Mouse (Mus musculus) retina, postnatal 1 day (tissue): ENCODE results near the gene Nfe2l2.

Experiments
- DNase-seq: peaks from one replicate; pipeline ENCODE4 v3.0.0-alpha.2; 2012

Nfe2l2 gene

DNA sequence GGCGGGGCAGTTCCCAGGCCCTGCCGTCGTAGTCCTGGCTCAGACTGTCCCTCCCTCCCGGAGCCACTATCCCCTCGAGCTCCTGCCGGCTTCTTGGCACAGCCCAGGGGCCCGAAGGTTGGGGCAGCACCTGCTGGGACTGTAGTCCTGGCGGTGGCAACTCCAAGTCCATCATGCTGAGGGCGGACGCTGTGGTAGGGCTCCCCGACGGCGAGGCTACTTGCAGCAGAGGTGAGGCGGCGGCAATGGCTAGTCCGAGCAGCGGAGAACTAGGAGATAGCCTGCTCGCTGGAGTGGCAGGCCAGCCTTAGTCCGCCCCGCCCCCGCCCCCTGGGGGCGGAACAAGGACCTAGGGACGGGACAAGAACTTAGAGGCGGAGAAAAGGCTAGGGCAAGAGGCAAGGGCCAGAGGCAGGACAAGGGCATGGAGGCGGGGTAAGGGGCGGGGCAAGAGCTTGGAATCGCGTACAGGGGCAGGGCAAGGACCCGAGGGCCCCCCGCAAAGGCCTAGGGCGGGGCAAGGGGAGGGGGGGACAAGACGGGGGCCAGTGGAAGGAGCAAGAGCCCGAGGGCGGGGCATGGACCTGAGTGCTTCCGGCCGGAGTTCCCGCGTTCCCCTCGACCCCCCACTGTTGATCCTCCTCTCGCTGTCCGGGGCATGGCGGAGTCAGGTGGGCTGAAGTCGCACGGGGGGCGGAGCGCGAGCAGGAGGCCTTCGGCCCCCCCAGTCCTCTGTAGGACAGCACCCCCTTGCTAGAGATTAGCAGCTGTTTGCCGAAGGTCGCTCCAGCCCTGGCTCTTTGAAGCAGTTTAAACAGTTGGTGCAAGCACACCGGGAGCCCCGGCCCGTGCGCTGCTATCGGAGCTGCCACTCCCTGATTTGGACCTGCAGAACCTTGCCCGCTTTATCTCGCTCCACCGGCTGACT, at the start of gene Nfe2l2:
Gene Nfe2l2, minus strand, starts transcription at position 408 of the 928 bp plus-strand sequence.
- DNase-seq = peak; percentile 96

DNA sequence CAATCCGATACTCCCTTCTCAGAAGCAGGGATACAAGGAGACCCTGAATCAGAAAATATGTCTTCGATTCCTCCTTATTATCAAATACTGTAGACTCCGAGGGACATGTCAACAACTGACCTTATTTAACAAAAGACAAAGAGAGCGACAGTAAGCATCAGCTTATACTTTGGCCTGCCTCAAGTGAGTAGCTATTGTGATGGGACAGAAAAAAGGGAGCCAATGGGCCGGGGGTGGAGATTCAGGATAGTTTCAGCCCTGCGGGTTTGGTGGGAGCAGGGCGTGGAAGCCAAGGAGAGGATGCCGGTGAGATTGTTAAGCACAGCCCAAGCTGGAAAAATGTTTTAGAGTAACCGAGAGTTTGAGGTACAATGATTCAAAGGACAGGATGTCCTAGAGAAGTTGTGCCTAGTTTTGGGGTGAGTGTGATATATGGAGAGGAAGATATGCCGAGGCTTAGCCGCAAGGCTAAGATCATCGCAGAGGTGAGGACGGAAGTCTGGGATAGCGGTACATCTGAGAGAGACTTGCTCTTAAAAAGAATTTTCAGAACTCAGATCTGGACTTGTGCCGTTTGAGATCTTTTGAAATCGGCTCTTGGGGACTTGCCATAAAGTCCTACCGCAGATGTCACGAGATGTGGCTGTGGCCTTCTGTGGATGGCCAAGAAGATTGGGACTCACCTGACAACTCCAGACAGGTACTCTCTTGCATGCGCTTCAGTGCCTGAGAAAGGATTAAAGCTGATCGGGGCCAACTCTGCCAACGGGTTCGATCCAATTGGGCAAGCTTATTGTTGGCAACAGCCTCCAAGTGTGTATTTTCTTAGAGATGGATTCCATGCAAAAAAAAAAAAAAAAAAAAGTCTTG, 48.1 kb upstream of the Nfe2l2 start:
- DNase-seq = no peak

DNA sequence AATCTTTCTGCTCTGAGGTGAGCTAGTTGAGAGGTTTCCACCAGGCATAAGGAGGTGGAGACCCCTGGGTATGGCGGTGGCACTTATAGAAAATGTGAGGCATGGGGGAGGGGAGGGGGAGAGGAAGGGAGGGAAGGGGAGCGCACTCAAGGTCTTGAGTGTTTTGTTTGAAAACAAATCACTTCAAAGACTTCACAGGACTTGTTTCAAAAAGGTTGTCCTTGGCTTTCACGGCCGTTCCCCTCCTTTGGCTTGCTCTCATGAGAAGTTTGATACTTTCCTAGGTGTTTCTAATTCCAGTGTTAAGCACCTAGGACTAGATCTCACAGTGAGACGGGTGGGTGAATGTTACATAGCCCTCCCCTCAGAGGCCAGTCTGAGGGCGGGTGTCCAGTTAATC, 47.5 kb upstream of the Nfe2l2 start:
- no peak for DNase-seq

DNA sequence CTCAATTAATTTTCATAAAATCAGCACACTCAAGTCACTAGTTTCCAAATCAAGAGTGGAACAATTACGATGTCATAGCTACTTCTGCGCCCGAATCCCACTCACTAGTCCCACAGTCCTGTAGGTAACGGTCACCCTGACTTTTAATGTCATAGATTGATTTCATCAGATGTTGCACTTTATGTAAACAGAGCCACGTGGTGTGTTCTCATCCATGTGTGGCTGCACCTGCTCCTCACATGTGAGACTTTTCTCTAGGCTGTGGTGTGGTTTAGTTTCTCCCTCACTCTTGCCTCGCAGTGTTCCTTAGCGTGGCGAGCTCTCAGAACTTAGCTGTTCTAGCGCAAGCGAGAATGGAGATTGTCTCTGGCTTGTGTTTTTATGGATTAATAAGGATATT, 46.4 kb upstream of the Nfe2l2 start:
- DNase-seq = no peak

DNA sequence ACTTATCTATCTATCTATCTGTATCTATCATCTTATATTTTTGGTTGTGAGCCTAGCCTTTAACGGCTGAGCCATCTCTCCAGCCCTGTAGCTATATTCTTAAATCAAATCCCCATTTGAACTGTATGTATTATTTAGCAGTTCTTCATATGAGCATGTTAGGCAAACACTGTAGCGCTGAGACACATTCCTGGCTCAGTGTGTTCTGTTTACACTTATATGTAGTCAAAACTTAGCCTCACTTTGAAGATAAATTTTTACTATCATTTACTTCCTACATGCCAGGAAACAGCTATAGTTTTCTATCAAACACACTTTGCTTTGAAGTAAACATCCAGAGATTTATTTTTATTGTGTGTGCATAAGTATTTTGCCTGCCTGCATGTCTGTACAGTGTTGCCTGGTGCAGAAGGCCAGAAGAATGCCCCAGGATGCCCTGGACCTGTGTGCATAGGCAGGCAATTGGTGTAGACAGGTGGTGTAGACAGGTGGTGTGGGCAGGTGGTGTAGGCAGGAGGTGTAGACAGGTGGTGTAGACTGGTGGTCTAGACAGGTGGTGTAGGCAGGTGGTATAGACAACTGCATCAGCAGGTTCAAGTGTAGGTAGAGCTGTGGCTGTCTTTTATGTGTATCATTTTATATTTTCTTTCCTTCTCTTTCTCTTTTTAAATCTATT, 45.7 kb upstream of the Nfe2l2 start:
- DNase-seq = no peak

DNA sequence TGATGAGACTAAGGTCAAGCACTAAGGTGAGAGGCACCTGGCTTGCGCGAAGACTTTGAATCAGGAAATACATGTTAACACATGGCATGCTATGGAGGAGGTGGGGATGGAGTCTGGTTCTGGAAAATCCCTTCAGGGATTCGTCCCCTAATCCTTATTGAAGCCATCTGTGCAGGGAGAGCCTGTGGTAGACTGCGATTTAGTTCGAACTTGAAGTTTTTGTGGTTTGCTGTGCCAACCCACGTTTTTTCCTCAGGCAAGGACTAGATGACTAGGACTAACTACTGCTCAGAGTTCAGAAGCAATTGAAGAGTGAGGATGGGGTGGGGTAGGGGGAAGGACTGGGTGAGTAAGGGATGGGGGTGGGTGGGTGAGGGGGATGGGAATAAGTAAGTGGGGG, 44.4 kb upstream of the Nfe2l2 start:
- no peak for DNase-seq

DNA sequence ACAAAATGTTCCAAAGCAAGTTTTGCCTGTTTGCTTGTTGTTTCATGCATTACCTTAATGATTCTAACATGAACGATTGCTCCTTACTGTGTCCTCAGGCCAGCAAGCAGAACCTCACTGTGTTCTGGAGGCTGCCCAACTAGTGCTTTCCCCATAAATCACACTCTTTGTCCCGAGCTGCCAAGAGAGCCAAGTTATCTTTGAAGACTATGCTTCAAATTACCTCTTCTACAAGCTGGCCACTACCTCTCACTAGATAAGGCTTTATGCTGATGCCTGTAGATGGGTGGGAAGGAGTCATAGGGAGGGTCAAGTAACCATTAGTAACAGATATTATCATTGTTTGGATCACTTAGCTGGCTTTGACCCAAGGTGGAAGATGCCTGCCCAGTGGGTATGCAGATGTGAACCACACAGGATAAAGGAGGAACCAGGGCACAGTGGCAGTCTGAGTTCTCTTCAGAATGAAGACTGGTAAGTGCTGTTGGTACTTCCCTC, 32.6 kb upstream of the Nfe2l2 start:
- no peak for DNase-seq

DNA sequence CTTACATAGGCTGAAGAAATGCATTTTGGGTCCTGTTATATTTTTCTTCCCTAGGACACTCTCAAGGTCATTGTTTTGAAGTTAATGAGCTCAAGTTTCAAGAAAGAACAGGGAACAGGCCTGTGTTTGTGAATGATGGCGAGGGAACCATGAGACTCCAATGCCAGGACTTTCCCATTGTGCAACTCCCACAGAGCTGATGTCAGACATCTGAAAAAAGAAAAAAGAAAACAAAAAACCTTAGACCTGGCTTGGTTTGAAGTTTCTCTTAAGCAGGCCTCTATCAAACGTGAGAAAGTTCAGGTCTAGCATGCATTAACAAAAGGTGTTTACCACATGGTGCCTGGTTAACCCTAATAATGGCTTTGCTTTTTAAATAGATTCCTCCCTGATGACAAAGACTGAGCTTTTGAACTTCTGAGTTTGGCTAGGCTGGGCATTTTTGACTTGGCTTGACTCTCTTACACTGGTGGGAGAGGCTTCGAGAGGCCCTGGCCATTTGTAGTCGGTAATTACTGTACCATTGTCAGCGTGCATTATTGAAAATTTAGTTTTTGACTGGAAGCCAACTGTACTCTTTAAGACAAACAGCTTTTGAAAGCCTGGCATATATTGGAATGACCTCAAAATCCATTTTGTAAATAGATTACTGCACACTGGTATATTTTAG, 29.9 kb upstream of the Nfe2l2 start:
- DNase-seq = no peak

DNA sequence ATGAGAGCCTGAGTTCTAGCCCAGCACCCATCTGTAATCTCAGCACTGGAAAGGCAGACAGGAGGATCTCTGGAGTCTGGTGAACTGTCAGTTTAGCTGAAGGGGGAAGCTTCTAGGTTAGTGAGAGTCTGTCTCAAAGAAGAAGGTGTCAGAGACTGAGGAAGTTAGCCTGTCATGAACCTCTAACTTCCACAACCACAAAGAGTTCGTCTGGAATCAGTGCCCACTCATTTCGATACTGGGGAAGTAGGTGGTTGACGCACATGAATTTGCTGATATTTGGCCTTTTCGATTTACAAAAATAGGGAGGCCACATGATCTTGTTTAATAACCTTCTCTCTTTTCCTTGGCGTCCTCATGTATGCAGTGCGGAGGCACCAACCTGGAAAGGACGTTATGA, 28.7 kb upstream of the Nfe2l2 start:
- DNase-seq = no peak

DNA sequence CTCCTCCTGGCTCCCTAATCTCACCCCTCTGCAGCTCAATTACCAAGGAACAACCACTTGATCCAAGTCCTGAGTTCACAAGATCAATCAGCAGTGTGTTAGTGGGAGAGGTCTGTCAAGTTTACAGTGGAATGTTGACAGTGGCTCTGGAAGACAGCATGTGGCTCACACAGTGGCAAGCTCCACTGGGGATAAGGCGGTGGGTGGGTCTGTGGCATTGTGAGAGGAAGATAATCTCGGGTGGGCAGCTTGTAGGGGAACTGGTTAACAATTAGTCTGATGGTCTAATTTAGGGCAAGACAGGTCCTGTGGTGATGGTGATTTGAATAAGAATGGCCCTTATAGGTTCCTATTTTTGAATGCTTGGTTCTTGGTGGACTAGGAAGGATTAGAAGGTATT, 27.5 kb upstream of the Nfe2l2 start:
- DNase-seq = no peak

DNA sequence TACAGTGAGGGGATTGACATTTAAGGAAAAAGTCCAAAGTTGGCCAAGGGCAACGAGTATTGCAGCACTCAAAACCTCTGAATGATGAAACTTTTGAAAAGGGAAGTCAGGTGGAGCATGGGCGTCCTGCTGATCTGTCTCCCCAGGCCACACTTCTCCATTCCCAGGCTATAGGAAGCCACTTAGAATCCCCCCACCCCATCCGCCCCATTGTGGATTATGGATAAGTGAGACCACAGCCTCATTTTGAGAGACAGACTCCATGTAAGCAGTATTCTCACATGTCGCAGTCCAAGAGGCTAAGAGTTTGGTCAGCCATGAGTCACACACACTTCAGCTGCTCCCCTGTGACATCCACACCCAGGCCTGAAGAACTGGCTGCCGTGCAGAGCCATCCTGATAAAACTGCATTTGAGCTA, 26.8 kb upstream of the Nfe2l2 start:
- DNase-seq = no peak

DNA sequence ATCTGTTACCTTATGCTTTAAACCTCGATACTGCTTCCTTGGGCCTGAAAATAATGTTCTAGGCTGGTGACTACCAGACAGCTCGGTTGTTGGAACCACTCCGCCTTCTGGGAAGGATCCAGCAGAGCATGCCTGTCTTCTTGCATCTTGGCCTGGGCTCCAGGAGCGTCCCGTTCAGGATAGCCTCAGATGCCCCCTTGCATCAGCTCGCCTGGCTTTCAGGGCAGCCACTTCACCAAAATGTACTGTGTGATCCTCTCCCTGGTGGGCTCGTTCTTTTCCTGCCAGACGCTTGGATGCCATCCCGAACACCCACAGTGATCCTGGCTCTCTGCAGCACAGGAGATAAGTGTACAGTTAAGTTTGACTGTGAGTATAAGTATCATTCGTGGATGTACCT, 25.6 kb upstream of the Nfe2l2 start:
- DNase-seq = no peak

DNA sequence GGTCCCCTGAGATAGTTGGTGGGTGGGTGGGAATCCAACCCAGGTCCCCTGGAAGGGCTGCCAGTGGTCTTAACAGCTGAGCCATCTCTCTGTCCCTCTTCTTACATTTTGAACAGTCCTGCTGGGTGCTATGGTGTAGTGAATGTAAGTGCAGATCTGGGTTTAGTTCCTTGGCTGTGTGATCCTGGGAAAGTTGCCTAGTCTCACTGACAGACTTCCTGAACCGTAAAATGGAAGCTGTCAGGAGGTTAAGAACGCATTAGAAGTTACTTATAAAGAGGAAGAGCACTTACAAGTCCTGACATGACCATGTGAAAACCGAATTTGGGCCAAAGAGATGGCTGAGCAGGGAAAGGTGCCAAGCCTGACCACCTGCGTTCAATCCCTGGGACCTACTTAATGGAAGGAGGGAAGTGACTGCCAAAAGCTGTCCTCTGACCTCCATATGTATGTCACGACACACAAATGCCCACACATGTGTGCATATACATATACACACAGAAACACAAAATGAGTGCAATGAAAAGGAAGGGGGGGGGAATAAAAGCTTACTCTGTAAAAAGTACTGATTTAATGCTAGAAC, 20.5 kb upstream of the Nfe2l2 start:
- DNase-seq = no peak

DNA sequence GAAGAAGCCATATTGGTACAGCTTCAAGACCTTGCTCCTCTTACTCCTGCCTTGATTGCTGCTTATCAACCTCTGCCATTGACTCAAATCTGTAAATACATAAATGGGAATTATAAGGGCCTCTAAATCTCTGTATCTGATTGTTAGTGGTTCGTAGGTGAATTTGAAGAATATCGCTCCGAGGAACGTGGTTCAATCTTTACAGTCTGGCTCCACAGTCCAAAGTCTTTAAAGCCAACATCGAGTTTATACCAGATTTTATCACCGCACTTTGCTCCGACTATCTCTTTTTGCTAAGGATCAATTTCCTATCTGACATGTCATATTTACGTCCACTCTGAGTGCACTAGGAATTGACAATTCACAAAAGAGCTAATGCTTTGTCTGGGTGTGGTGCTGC, 19.0 kb upstream of the Nfe2l2 start:
- DNase-seq = no peak

DNA sequence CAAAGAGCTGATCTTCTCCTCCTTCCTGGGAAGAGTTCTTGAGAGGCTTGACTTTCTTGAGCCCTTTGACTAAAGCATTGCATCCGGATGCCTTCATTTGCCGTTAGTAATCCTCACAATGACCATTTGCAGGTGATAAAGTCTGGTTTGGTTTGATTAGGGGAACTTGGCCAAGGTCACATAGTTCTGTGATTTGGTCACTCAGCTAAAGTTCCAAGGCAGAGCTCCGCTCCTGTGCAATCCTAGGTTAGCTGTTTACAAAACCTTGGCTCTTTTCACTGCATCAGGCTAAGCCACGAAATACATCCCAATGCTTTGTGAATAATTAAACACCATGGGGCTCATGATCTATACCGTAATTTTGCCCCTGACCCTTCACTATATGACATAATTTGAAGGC, 18.5 kb upstream of the Nfe2l2 start:
- DNase-seq = no peak

DNA sequence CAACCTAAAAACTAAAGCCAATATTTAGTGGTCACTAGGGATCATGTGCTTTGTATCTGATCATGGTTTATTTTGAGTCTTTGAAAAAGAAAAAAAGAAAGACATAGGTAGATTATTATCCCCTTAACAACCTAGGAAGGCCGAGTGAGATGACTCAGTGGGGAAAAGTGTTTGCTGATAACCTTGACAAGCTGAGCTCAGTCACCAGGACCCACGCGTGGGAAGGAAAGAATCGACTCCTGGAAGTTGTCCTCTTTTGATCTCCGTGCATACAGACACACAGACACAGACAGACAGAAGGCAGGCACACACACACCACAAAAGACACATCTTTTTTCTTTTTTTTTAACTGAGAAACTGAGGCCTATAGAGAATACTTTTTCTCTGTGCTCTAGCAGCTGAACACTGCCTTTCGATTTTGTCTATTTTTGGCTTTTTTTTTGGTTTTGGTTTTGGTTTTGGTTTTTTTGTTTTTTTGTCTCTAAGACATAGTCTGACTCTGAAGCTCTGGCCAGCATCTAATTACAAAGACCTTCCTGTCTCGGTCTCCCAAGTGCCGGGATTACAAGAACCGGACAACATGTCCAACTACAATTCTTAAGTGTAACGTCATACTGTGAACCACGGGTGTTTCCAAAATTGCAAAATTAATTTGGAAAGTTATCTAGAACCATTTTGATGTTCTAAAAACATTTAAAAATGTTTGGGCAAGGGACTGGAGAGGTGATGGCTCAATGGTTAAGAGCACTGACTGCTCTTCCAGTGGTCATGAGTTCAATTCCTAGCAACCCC, 16.0 kb upstream of the Nfe2l2 start:
- DNase-seq = no peak

DNA sequence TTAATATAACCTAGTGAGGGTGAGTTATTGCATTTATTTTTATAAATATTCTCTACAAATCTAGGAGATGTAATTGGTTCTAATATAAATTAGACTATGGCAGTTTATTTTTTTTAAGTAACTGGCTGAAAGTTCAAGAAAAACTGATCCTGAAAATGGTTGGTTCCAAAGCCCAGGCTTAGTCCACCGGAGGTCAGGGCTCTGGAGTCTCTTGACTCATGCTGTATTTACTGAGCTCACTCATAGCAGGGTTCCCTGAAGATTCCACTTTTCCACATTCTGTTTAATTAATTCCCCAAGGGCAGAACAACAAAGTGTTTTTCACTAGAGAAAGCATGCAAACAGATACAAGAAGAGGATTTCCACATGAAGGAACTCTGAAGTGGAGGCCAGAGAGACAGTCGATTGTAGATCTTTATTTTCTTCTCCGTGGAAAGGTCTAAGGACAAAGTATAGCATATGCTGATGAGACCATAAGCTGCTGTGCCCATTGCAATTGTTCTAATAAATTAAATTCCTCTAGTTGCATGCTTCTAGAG, 15.0 kb upstream of the Nfe2l2 start:
- DNase-seq = no peak

DNA sequence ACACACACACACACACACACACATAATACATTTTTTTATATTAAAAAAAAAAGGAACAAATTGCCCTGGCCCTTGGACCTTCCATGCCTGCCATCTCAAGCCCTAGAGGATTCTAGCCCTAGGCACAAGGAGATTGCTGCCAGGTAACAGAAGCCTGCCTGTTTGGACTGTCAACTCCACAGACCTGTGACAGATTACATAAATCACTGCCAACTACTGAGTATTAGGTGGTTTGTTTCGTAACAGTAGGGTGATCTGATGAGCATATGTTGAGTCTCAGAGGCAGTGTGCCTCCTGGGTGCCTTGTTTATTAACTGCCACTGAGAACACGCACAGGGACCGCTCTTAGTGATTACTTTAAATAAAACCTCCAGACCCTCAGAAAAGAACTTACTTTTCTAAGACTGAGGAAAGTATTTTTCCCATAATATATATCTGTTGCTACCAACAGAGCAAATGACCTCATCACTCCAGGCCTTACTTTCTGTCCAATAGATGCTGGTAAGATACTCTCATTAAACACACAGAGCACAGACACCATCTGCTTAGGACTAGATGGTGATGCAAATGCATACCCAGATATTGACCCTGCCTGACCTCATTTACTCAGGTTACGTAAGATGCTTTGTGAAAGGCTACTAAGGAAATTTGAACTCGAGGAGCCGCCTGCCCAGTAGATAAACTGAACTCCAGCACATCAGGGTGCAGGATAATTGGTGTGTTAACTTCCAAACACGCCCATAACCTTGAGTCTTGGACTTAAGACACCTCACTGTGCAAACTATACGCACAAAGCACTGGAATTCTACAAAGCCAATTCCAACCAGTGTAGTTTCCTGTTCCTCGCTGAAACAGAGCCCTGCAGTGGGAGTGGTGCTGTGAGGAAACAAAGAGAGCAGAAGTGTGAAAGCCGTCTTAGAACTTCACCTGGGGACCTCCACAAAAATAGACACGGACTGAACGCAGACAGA, 11.9 kb upstream of the Nfe2l2 start:
- peak; percentile 30 for DNase-seq

DNA sequence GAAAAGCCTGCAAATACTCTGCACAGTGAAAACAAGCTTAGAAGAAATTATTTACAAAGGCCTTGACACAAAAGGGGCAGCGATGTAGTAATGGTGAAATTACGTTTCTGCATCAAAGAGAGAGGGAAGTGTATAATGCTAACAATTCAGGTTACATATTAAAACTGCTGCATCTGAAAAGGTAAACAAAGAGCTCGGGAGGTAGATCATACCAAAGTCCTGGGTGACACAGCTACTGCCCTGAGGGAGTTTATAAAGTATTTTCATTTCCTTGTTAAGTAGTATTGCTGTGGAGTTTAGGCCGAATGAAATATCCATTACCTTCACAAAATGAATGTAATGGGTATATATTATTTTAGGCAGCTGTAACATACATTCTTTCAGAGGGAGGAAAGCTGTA, 10.3 kb upstream of the Nfe2l2 start:
- no peak for DNase-seq

DNA sequence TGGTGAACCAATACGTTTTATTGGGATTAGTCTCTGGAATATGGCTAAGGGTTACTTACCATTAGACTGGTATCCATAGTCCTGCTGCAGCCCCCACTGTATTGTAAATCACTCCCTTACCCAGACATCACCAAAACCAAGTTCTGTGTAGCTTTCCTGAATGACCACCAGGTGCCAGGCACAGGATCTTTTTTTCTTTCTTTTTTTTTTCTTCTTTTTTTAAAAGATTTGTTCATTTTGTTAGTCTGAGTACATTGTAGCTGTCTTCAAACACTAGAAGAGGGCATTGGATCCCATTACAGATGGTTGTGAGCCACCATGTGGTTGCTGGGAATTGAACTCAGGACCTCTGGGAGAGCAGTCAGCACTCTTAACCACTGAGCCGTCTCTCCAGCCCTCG, 8.6 kb upstream of the Nfe2l2 start:
- DNase-seq = no peak
